ENCODE assay signal across 8 mouse cellular contexts in the genomic region with DNA sequence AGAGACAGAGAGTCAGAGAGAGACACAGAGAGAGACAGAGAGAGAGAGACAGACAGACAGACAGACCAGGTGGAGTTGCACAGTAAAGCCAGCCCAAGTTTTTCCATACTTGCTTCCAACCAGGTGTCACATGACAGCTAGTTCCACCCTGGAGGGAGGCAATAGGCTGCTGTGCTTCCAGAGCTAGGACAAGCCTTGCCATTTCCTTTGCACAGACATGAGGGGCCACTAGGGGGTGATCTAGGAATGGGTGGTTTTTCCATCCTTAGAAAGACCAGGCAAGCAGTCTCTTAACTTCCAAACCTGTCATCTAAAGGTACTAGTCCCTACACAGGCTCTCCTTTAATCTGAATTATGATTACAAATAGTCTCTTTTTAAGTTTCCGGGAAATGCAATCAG.
DNase-seq lines count a peak whose midpoint lies in the region; ATAC-seq lines count a peak whose summit lies in the region.

No protein-coding gene starts in this region.

- H3K9ac ChIP-seq in limb, embryonic 13.5 days, result no peak overlapping the region

- peak; percentile 75 for ATAC-seq in erythroblast, adult 5-6 weeks (replicated peaks; ENCODE audit: low FRiP score, poor library complexity, severe bottlenecking)
- ATAC-seq in limb, embryonic 13.5 days (ENCODE audit: low FRiP score, low read depth), result peak; percentile 33; the same call in 1 of the 2 replicates

- H3K4me2 ChIP-seq in limb, embryonic 13.5 days (replicated peaks), result no peak overlapping the region

- H3K9me3 ChIP-seq in limb, embryonic 13.5 days, result no peaks in the 10 kb centered on the region

- H3K27me3 ChIP-seq in limb, embryonic 13.5 days, result peaks cover 6% of the 10 kb centered on the region; the same call in 1 of the 2 replicates

- peaks cover 89% of the 10 kb centered on the region for H3K4me1 ChIP-seq in limb, embryonic 13.5 days

- H3K4me3 ChIP-seq in limb, embryonic 13.5 days, result no peak overlapping the region

- H3K27ac ChIP-seq in limb, embryonic 13.5 days, result no peak overlapping the region

- no peaks in the 10 kb centered on the region for H3K36me3 ChIP-seq in limb, embryonic 13.5 days

- DNase-seq in 416B (ENCODE audit: low read depth), result peak; percentile 43
- DNase-seq in adrenal gland, adult 8-10 months, result peak; percentile 59
- peak; percentile 54 to 79 for DNase-seq in heart, adult 9 months (ENCODE audit: low spot score in 2 of 2)
- peak; percentile 88 for DNase-seq in kidney, adult 9 months
- DNase-seq in naive thymus-derived CD4-positive, alpha-beta T cell, adult 2 months (ENCODE audit: low read depth), result peak; percentile 44
- DNase-seq in testis, postnatal 10 days (ENCODE audit: low spot score), result peak; percentile 80

- whole genome bisulfite sequencing in limb, embryonic 13.5 days, result 20% methylated on average over 1 of the region's 1 CpGs
